Mouse (Mus musculus) lung, adult 2 months (tissue): ENCODE data around the gene Gm4553. TPM values are rescaled to one million over a fixed set of nuclear protein-coding genes. Genes with fewer than 3 reads are reported as not detected.
"Not testable (repeated sequence)": the region's sequence is repeated elsewhere in the genome, so short reads cannot be mapped to it uniquely, and the experiment has no call there.

ENCODE experiments used
- DNase-seq: peaks from one replicate; pipeline ENCODE4 v3.0.0; 2022
- H3K4me1 ChIP-seq: fragments of 200-500 bp; 2 replicates; pipeline ENCODE4 v1.6.1; 2011; ENCODE audit warnings: low read length; ENCODE audit not compliant: control insufficient read depth, insufficient read depth
- H3K4me3 ChIP-seq: fragments of 200-500 bp; replicated peaks from 2 replicates; pipeline ENCODE3; 2011; ENCODE audit warnings: low read depth, mild to moderate bottlenecking, control low read depth, low read length; ENCODE audit errors: extremely low read depth
- CTCF ChIP-seq: fragments of 200-500 bp; IDR thresholded peaks from 2 replicates; pipeline ENCODE4 v1.5.1; 2011; ENCODE audit warnings: mild to moderate bottlenecking, low read length, control low read depth; ENCODE audit not compliant: insufficient read depth
- POLR2A ChIP-seq: fragments of 200-500 bp; IDR thresholded peaks from 2 replicates; pipeline ENCODE4 v1.6.1; 2011; ENCODE audit warnings: low read depth, mild to moderate bottlenecking, control low read depth, low read length, borderline replicate concordance; ENCODE audit errors: extremely low read depth
- WGBS: fragments of 180-500 bp; shearing (Covaris S2); methylation state at CpG from one replicate; pipeline ENCODE4 v1.1.7; 2018; 5-methylcytosine and 5-hydroxymethylcytosine counted together
- polyA plus RNA-seq: library from polyadenylated mRNA; depleted of rRNA; stranded (reverse); fragments of >200 nt; gene quantifications from 2 replicates; pipeline ENCODE4 v1.2.3, GENCODE M21; 2012; rRNA removed

The Gm4553 gene
- not detected in 2 replicates for polyA plus RNA-seq

GRCm38 (mm10) chr7:142165639-142166038, at the start of gene Gm4553:
TSS of gene Gm4553 (minus strand) at chr7:142165739.
- H3K4me1 ChIP-seq, H3K4me3 ChIP-seq, DNase-seq: not testable (repeated sequence)

DNA sequence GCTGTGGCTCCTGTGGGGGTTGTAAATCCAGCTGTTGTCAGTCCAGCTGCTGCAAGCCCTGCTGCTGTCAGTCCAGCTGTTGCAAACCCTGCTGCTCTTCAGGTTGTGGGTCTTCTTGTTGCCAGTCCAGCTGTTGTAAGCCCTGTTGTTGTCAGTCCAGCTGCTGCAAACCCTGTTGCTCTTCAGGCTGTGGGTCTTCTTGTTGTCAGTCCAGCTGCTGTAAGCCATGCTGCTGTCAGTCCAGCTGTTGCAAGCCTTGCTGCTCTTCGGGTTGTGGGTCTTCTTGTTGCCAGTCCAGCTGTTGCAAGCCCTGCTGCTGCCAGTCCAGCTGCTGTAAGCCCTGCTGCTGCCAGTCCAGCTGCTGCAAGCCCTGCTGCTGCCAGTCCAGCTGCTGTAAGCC, 46.6 kb upstream of the Gm4553 start:
- not testable (repeated sequence) for H3K4me1 ChIP-seq, H3K4me3 ChIP-seq, DNase-seq
- WGBS: 45% methylated on average over 1 of the region's 1 CpGs

- Histone ChIP-seq H3K4me3 (no peak within 1 kb of the TSS), H3K4me1 (no peaks in the 10 kb centered on the region)
- WGBS: 53% methylated on average over 1 of the region's 1 CpGs
- TF ChIP-seq CTCF (no peak), POLR2A (no peak)
- DNase-seq: no peak
Observed at GRCm38 (mm10) chr7:142211559-142211958, 46.0 kb upstream of the Gm4553 start, which contains the start of gene Gm7579. TSS of gene Gm7579 (plus strand) at chr7:142211859.

GRCm38 (mm10) chr7:142206891-142207290, 41.4 kb upstream of the Gm4553 start:
- not testable (repeated sequence) for H3K4me3 ChIP-seq, DNase-seq, H3K4me1 ChIP-seq
- 81% methylated on average over 5 of the region's 5 CpGs for WGBS

DNA sequence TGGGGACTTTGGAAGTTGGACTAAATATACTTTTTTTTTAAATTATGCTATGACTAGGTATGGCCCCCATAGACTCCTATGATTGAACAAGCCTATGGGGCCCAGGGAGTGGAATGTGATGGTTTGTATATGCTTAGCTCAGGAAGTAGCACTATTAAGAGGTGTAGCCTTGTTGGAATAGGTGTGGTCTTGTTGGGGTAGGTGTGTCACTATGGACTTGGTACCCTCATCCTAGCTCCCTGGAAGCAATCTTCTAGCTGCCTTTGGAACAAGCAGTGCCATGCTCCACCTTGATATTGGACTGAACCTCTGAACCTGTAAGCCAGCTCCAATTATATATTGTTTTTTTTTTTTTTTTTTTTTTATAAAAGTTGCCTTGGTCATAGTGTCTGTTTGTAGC, 39.9 kb upstream of the Gm4553 start:
- Histone ChIP-seq H3K4me1 (no peaks in the 10 kb centered on the region), H3K4me3 (no peak overlapping the region)
- DNase-seq: no peak
- TF ChIP-seq POLR2A: no peak
- no peak for TF ChIP-seq CTCF

DNA sequence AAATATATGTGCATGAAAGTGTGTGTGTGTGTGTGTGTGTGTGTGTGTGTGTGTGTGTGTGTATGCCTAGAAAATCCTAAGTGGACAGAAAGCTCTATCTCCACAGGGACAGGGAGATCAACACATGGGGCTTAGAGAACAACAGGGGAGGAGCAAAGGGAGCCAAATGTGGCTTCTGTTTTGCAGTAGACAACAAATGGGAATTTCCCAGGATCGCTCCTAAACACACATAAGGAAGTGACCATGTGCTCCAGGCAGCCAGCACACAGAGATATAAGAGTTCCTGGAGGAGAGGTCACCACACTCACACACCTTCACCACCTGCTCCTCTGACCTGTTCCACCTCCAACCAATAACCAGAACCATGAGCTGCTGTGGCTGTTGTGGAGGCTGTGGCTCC, 35.5 kb upstream of the Gm4553 start, which contains the start of gene Krtap5-3:
TSS of gene Krtap5-3 (plus strand) at position 301 of the 400 bp plus-strand sequence.
- H3K4me1 ChIP-seq: no peaks in the 10 kb centered on the region
- DNase-seq: no peak
- no peak for TF ChIP-seq POLR2A
- no peak for TF ChIP-seq CTCF
- WGBS: 47% methylated on average over 1 of the region's 1 CpGs
- no peak within 1 kb of the TSS for H3K4me3 ChIP-seq

GRCm38 (mm10) chr7:142198748-142199147, 33.2 kb upstream of the Gm4553 start:
- TF ChIP-seq CTCF (no peak), POLR2A (no peak)
- no peak for DNase-seq
- Histone ChIP-seq H3K4me3 (no peak overlapping the region), H3K4me1 (no peaks in the 10 kb centered on the region)
- WGBS: 66% methylated on average over 2 of the region's 2 CpGs

GRCm38 (mm10) chr7:142190289-142190688, 24.8 kb upstream of the Gm4553 start, which contains the start of gene Gm10153:
TSS of gene Gm10153 (minus strand) at chr7:142190389.
- H3K4me3 ChIP-seq: no peak within 1 kb of the TSS
- DNase-seq: no peak
- no peaks in the 10 kb centered on the region for H3K4me1 ChIP-seq
- no peak for TF ChIP-seq CTCF
- TF ChIP-seq POLR2A: no peak
- WGBS: 21% methylated on average over 2 of the region's 2 CpGs

GRCm38 (mm10) chr7:142188156-142188555, 22.6 kb upstream of the Gm4553 start:
- TF ChIP-seq CTCF (no peak), POLR2A (no peak)
- 60% methylated on average over 2 of the region's 2 CpGs for WGBS
- H3K4me3 ChIP-seq: no peak overlapping the region
- no peaks in the 10 kb centered on the region for H3K4me1 ChIP-seq
- no peak for DNase-seq

GRCm38 (mm10) chr7:142181021-142181420, 15.5 kb upstream of the Gm4553 start:
- H3K4me1 ChIP-seq: no peaks in the 10 kb centered on the region
- no peak overlapping the region for H3K4me3 ChIP-seq
- no peak for DNase-seq
- 23% methylated on average over 1 of the region's 1 CpGs for WGBS
- no peak for TF ChIP-seq POLR2A
- TF ChIP-seq CTCF: no peak

DNA sequence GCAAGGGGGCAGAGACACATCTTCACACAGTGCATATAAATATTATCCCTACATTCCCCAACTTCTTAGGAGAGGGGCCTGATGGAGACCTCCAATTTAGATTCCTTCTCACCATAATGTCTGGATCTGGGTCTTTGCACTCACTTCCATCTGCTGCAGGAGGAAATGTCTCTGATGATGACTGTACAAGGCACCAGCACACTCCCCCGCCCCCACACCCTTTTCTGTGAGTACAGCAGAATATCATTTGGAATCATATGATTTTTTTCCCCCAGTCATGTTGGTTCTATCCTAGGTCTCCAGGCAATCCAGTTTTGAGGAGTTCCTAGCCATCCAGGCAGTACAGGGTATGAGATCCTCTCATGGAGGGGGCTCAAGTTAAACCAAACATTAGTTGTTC, 13.1 kb upstream of the Gm4553 start:
- 74% methylated on average over 1 of the region's 1 CpGs for WGBS
- no peaks in the 10 kb centered on the region for H3K4me1 ChIP-seq

GRCm38 (mm10) chr7:142175905-142176304, 10.4 kb upstream of the Gm4553 start, which contains the start of gene Krtap5-2:
TSS of gene Krtap5-2 (minus strand) at chr7:142176005.
- H3K4me1 ChIP-seq, DNase-seq, H3K4me3 ChIP-seq: not testable (repeated sequence)

More for the DNA sequence above, 13.1 kb upstream of the Gm4553 start:
- TF ChIP-seq POLR2A: no peak
- TF ChIP-seq CTCF: no peak
- no peak overlapping the region for H3K4me3 ChIP-seq
- no peak for DNase-seq
